Mouse (Mus musculus) CH12.LX (cell line): ENCODE data around the gene Cstb. TPM values are rescaled to one million over a fixed set of nuclear protein-coding genes. Genes with fewer than 3 reads are reported as not detected.
A peak's percentile ranks its signal among the peaks of the same experiment; 100 is the strongest.

Experiments used
- DNase-seq: peaks from one replicate; pipeline ENCODE4 v3.0.0-alpha.2; 2013; ENCODE audit errors: extremely low read depth
- H3K27ac ChIP-seq: 2 replicates; pipeline ENCODE4 v1.5.1; 2012; ENCODE audit warnings: low read depth, mild to moderate bottlenecking, control low read depth, moderate library complexity; ENCODE audit not compliant: insufficient read depth
- H3K27me3 ChIP-seq: replicated peaks from 2 replicates; pipeline ENCODE3; 2012; ENCODE audit warnings: inconsistent platforms
- H3K36me3 ChIP-seq, 2 experiments: replicated peaks in 1 of 2; 2 replicates each; pipeline versions ENCODE3 to v1.6.1; 2012; ENCODE audit warnings: inconsistent platforms in 1 of 2, low read length in 1 of 2, mild to moderate bottlenecking in 1 of 2, mixed read lengths in 1 of 2, moderate library complexity in 1 of 2; ENCODE audit not compliant: control insufficient read depth in 1 of 2, insufficient read depth in 1 of 2
- H3K4me1 ChIP-seq, 2 experiments: 2 replicates each; pipeline ENCODE4 v1.6.1; 2012; ENCODE audit warnings: inconsistent platforms in 1 of 2, moderate library complexity in 1 of 2; ENCODE audit not compliant: insufficient read depth in 2 of 2, control insufficient read depth in 1 of 2
- H3K4me2 ChIP-seq: 2 replicates; pipeline ENCODE4 v1.6.1; 2012; ENCODE audit warnings: low read depth, mild to moderate bottlenecking, control low read depth; ENCODE audit not compliant: poor library complexity, insufficient read depth, severe bottlenecking
- H3K4me3 ChIP-seq, 3 experiments: fragments of 150-350 bp in 1 of 3; sonication (generic) in 1 of 3; replicated peaks in 1 of 3; 2 replicates each; pipeline versions ENCODE3 to v1.5.1; 2011 to 2012; ENCODE audit warnings: low read depth in 2 of 3, low read length in 2 of 3, mild to moderate bottlenecking in 2 of 3, moderate library complexity in 2 of 3, control low read depth in 1 of 3, improper control_type of control experiment in 1 of 3, inconsistent platforms in 1 of 3, mixed read lengths in 1 of 3; ENCODE audit not compliant: poor library complexity in 1 of 3
- H3K79me2 ChIP-seq: replicated peaks from 2 replicates; pipeline ENCODE4 v1.6.1; 2012; ENCODE audit warnings: mild to moderate bottlenecking, moderate library complexity; ENCODE audit not compliant: control insufficient read depth, poor library complexity, insufficient read depth, severe bottlenecking; ENCODE audit errors: extremely low read depth
- H3K9ac ChIP-seq: 2 replicates; pipeline ENCODE4 v1.6.1; 2012; ENCODE audit warnings: low read depth, mild to moderate bottlenecking, control low read depth, moderate library complexity; ENCODE audit not compliant: insufficient read depth
- H3K9me3 ChIP-seq: replicated peaks from 2 replicates; pipeline ENCODE3; 2012; ENCODE audit warnings: low read length, inconsistent platforms, mixed read lengths
- BHLHE40 ChIP-seq: IDR thresholded peaks from 2 replicates; pipeline ENCODE4 v1.6.1; 2011; ENCODE audit warnings: mild to moderate bottlenecking, low read depth, low read length, improper control_type of control experiment
- ELF1 ChIP-seq: IDR thresholded peaks from 2 replicates; pipeline ENCODE4 v1.6.1; 2014; ENCODE audit warnings: low read depth, mild to moderate bottlenecking, inconsistent platforms, low read length, improper control_type of control experiment
- ETS1 ChIP-seq: conservative IDR thresholded peaks from 2 replicates; pipeline ENCODE4 v1.6.1; 2012; ENCODE audit warnings: low read depth, mild to moderate bottlenecking, inconsistent platforms, low read length, improper control_type of control experiment, moderate library complexity
- GABPA ChIP-seq: IDR thresholded peaks from 2 replicates; pipeline ENCODE4 v1.6.1; 2012; ENCODE audit warnings: low read depth, low read length, improper control_type of control experiment, inconsistent platforms; ENCODE audit not compliant: insufficient replicate concordance
- IRF4 ChIP-seq: IDR thresholded peaks from 2 replicates; pipeline ENCODE4 v1.6.1; 2014; ENCODE audit warnings: low read depth, mild to moderate bottlenecking, inconsistent platforms, low read length, improper control_type of control experiment
- JUND ChIP-seq: conservative IDR thresholded peaks from 2 replicates; pipeline ENCODE4 v1.6.1; 2011; ENCODE audit warnings: low read depth, low read length, improper control_type of control experiment
- MAX ChIP-seq: IDR thresholded peaks from 2 replicates; pipeline ENCODE4 v1.6.1; 2011; ENCODE audit warnings: low read length, improper control_type of control experiment
- MEF2A ChIP-seq: IDR thresholded peaks from 2 replicates; pipeline ENCODE4 v1.6.1; 2014; ENCODE audit warnings: low read depth, mild to moderate bottlenecking, inconsistent platforms, low read length, improper control_type of control experiment, borderline replicate concordance
- MXI1 ChIP-seq: IDR thresholded peaks from 2 replicates; pipeline ENCODE4 v1.6.1; 2011; ENCODE audit warnings: mild to moderate bottlenecking, low read depth, low read length, improper control_type of control experiment
- MYC ChIP-seq: IDR thresholded peaks from 2 replicates; pipeline ENCODE4 v1.6.1; 2011; ENCODE audit warnings: low read depth, mild to moderate bottlenecking, improper control_type of control experiment, low read length
- NRF1 ChIP-seq: IDR thresholded peaks from 2 replicates; pipeline ENCODE4 v1.6.1; 2014; ENCODE audit warnings: low read depth, mild to moderate bottlenecking, inconsistent platforms, low read length, improper control_type of control experiment, moderate library complexity
- POLR2A ChIP-seq: IDR thresholded peaks from 2 replicates; pipeline ENCODE4 v1.6.1; 2011; ENCODE audit warnings: low read depth, mild to moderate bottlenecking, improper control_type of control experiment, low read length
- SIN3A ChIP-seq: IDR thresholded peaks from 2 replicates; pipeline ENCODE4 v1.6.1; 2012; ENCODE audit warnings: low read length, improper control_type of control experiment, inconsistent platforms
- SMC3 ChIP-seq: IDR thresholded peaks from 2 replicates; pipeline ENCODE4 v1.6.1; 2011; ENCODE audit warnings: low read depth, low read length, improper control_type of control experiment
- TBP ChIP-seq: conservative IDR thresholded peaks from 2 replicates; pipeline ENCODE4 v1.6.1; 2011; ENCODE audit warnings: low read depth, low read length, improper control_type of control experiment
- TCF12 ChIP-seq: IDR thresholded peaks from 2 replicates; pipeline ENCODE4 v1.6.1; 2014; ENCODE audit warnings: low read depth, mild to moderate bottlenecking, inconsistent platforms, low read length, improper control_type of control experiment
- UBTF ChIP-seq: IDR thresholded peaks from 2 replicates; pipeline ENCODE4 v1.6.1; 2012; ENCODE audit warnings: low read depth, mild to moderate bottlenecking, inconsistent platforms, low read length, improper control_type of control experiment, moderate library complexity
- USF1 ChIP-seq: IDR thresholded peaks from 2 replicates; pipeline ENCODE4 v1.6.1; 2014; ENCODE audit warnings: low read depth, mild to moderate bottlenecking, inconsistent platforms, low read length, improper control_type of control experiment
- USF2 ChIP-seq: conservative IDR thresholded peaks from 2 replicates; pipeline ENCODE4 v1.6.1; 2011; ENCODE audit warnings: low read depth, low read length, improper control_type of control experiment
- ZMIZ1 ChIP-seq: IDR thresholded peaks from 2 replicates; pipeline ENCODE4 v1.6.1; 2012; ENCODE audit warnings: low read depth, mild to moderate bottlenecking, inconsistent platforms, low read length, improper control_type of control experiment
- dilution Hi-C: fragments of 300-500 bp; cut with MboI; formaldehyde crosslinking; loops from 2 replicates; pipeline ENCODE4 v1.14.3; 2020; ENCODE audit warnings: low sequenced_read_pairs; ENCODE audit not compliant: extremely low pct_unique_long_range_greater_than_20kb, extremely low pct_ligation_motif_present
- in situ Hi-C: fragments of 300-500 bp; cut with MboI; formaldehyde crosslinking; loops from 3 replicates; pipeline ENCODE4 v1.14.3; 2019; ENCODE audit warnings: low sequenced_read_pairs, low pct_ligation_motif_present, low pct_unique_long_range_greater_than_20kb, mixed read lengths
- polyA plus RNA-seq: library from polyadenylated mRNA; unstranded; fragments of >175 nt; gene quantifications from 2 replicates; pipeline ENCODE4 v1.2.1, GENCODE M21; 2012; ENCODE audit warnings: low read depth; ENCODE audit not compliant: insufficient read length
- total RNA-seq, 2 experiments: library from RNA; depleted of rRNA; stranded (reverse); fragments of 300-350 nt in 1 of 2; fragments of >200 nt in 1 of 2; gene quantifications; 2 replicates each; pipeline ENCODE4 v1.2.3; 2012 to 2014

The Cstb gene
- total and polyA plus RNA-seq, 3 experiments: 139 to 226 (median 194) TPM

GRCm38 (mm10) chr10:78464201-78464791, 38.8 kb downstream of the Cstb start:
- Histone ChIP-seq H3K4me3 (peak overlapping the region; percentile 59 to 74 (median 74)), H3K4me1 (peaks cover 20 to 60% of the 10 kb centered on the region in 2 experiments), H3K79me2 (no peaks in the 10 kb centered on the region), H3K27me3 (peaks cover 19% of the 10 kb centered on the region), H3K4me2 (peak overlapping the region; percentile 78), H3K27ac (no peak overlapping the region), H3K36me3 (peaks cover 0 to 4% of the 10 kb centered on the region in 2 experiments), H3K9me3 (no peaks in the 10 kb centered on the region), H3K9ac (peak overlapping the region; percentile 35)
- TF ChIP-seq MYC: no peak
- DNase-seq: no peak
- dilution Hi-C loops (no loop called here), in situ Hi-C loops (no loop called here)

GRCm38 (mm10) chr10:78464792-78465207, 39.3 kb downstream of the Cstb start, which contains the start of gene Pdxk:
Gene Pdxk (minus strand): TSS chr10:78464975.
- peak within 1 kb of the TSS; percentile 35 for H3K9ac ChIP-seq
- H3K36me3 ChIP-seq: peaks cover 0 to 4% of the 10 kb centered on the region in 2 experiments
- dilution Hi-C loops (no loop called here), in situ Hi-C loops (no loop called here)
- H3K4me2 ChIP-seq: peak within 1 kb of the TSS; percentile 78
- peak; percentile 86 for DNase-seq
- H3K4me3 ChIP-seq: peak within 1 kb of the TSS; percentile 59 to 74 (median 74)
- no peak within 1 kb of the TSS for H3K27ac ChIP-seq
- H3K79me2 ChIP-seq: no peaks in the 10 kb centered on the region
- peaks cover 22% of the 10 kb centered on the region for H3K27me3 ChIP-seq
- TF ChIP-seq MEF2A (0 out of 2 replicates have a peak, but pooled peaks have one; percentile 29), MAX (peak; percentile 94), ETS1 (peak; percentile 43; the same call in 1 of the 2 replicates), JUND (no peak), POLR2A (peak; percentile 83), BHLHE40 (peak; percentile 93), SMC3 (no peak), TBP (peak; percentile 65; the same call in 1 of the 2 replicates), MYC (peak; percentile 88), IRF4 (peak; percentile 36; the same call in 1 of the 2 replicates), MXI1 (peak; percentile 88), ZMIZ1 (peak; percentile 72), NRF1 (peak; percentile 83), SIN3A (peak; percentile 57; the same call in 1 of the 2 replicates), TCF12 (peak; percentile 71), USF2 (peak; percentile 68), GABPA (no peak), USF1 (peak; percentile 85), UBTF (no peak), ELF1 (peak; percentile 41; the same call in 1 of the 2 replicates)
- H3K9me3 ChIP-seq: no peaks in the 10 kb centered on the region
- H3K4me1 ChIP-seq: peaks cover 20 to 57% of the 10 kb centered on the region in 2 experiments
